Mouse (Mus musculus) hematopoietic multipotent progenitor cell, adult 10-12 weeks (in vitro differentiated cells): ENCODE results near the gene Gm7682. TPM values are rescaled to one million over a fixed set of nuclear protein-coding genes. Genes with fewer than 3 reads are reported as not detected.

Source experiments
- polyA plus RNA-seq: library from polyadenylated mRNA; stranded (reverse); fragments of >175 nt; gene quantifications from 2 replicates; pipeline ENCODE4 v1.2.3, GENCODE M21; 2012; ENCODE audit warnings: low replicate concordance

The Gm7682 gene
- not detected in 2 replicates for polyA plus RNA-seq

DNA sequence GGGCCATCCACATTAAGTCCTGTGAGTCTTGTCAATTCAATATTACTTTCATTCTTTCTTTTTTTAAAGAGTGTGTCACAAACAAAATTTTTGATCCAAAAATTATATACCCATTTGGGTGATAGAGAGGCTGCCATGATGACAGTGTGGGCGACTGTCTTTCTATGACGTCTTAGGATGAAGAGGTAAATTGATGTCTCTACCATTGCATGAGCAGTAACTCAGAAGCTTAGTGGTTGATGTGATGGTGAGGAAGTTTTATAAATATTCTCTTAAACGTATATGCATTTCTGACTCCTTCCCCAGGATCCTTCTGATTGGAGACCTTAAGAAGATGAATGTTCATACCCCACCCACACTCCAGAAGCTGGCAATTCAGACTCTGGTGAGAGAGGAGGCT is at the start of gene Gm7682:
TSS of gene Gm7682 (plus strand) at position 301 of the 400 bp plus-strand sequence.

Other genes starting within 250 kb of the Gm7682 start
- not detected in 2 replicates for gene Gm3106, start 227.8 kb upstream of the Gm7682 start, polyA plus RNA-seq
- not detected in 2 replicates for gene A430089I19Rik, start 139.0 kb upstream of the Gm7682 start, polyA plus RNA-seq
- not detected in 2 replicates for gene Gm6502, start 131.3 kb upstream of the Gm7682 start, polyA plus RNA-seq
- gene AA792892, start 106.0 kb upstream of the Gm7682 start, polyA plus RNA-seq: not detected in 2 replicates
- gene Gm3139, start 80.5 kb downstream of the Gm7682 start, polyA plus RNA-seq: not detected in 2 replicates
- not detected in 2 replicates for gene Gm3147, start 170.6 kb downstream of the Gm7682 start, polyA plus RNA-seq
- gene Gm6509, start 178.2 kb downstream of the Gm7682 start, polyA plus RNA-seq: not detected in 2 replicates
- not detected in 2 replicates for gene Gm6205, start 202.6 kb downstream of the Gm7682 start, polyA plus RNA-seq